Mouse (Mus musculus) frontal cortex, postnatal 14 days (tissue): ENCODE data around the gene Asb3.
"Not testable (repeated sequence)": the region's sequence is repeated elsewhere in the genome, so short reads cannot be mapped to it uniquely, and the experiment has no call there.

Experiments
- DNase-seq, 2 experiments: peaks; one replicate each; pipeline ENCODE4 v3.0.0; 2022; ENCODE audit warnings: low spot score in 2 of 2

Asb3 gene

GRCm38 (mm10) chr11:31000028-31000427, 114.8 kb downstream of the Asb3 start:
- no peak for DNase-seq

- DNase-seq = no peak
These were observed 116.1 kb downstream of the Asb3 start for GRCm38 (mm10) chr11:31001169-31001908.

DNA sequence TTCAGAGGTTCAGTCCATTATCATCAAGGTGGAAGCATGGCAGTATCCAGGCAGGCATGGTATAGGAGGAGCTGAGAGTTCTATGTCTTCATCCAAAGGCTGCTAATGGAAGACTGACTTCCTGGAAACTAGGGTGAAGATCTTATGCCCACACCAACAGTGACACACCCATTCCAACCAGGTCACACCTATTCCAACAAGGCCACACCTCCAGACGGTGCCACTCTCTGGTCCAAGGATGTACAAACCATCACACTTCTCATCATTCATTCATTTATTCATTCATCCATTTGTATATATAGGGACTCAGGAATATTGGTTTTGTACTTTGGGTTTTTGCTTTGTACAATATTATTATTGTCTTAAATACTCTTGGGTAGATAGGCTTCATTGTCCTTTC, 124.5 kb downstream of the Asb3 start:
- not testable (repeated sequence) for DNase-seq

DNA sequence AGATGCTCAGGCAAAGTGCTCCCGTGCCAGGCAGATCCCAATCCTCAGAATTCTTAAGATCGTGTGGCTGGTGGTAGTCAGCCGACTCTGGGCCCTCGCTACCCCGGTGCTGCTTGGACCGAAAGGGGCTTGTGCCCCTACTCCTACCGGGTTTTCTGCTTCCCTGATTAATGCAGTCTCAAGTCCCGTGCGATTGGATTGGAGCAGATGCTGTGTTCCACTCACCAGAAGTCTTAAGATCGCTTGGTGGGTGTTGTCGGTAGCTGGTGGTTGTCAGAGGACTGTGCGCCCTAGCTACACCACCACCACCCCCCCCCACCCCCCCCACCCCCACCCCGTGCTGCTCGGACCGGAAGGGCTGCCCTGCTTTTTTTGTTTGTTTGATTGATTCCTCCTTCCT, 132.2 kb downstream of the Asb3 start:
- DNase-seq = not testable (repeated sequence)

DNA sequence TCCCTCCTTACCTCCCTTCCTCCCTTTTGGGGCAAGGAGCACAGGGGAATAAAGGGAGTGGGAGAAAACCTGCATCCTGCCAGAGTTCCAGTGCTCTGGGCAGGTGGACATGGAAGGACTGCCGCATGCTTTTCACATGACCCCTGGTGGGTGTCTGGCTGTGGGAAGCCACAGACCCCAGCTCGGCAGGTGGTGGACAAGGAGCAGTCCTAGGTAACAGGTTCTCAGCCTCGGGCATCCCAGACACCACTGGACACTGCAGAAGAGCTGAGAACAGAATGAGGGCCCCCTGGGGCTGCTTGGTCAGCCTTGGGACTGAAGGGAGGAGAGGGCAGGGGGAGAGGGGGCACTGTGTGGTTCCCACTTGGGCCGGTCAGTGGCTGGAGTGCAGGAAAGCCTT, 149.7 kb downstream of the Asb3 start:
- DNase-seq = no peak

GRCm38 (mm10) chr11:31089973-31090372, 204.8 kb downstream of the Asb3 start:
- no peak for DNase-seq

- DNase-seq = no peak
These were observed 205.3 kb downstream of the Asb3 start for GRCm38 (mm10) chr11:31090478-31090978.

- DNase-seq = not testable (repeated sequence)
These were observed 214.3 kb downstream of the Asb3 start for GRCm38 (mm10) chr11:31099519-31099918.

DNA sequence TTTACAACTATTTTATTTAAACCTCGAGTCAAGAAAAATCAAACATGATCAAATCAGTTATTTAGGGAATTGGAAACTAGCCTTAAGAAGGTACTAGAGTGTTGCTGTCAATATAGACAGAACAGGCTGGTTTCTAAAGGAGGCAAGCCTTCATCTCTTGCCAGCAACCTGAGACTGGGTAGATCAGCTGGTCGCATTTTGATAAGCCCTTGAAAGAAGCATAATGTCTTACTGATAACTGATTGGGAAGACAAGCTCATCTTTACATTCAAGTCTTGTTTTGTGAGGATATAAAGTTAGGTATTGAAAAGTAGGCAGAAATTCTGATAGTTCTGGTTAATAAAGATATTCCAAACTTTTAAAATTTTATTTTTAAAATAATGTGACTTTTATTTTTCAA, 217.0 kb downstream of the Asb3 start:
- DNase-seq = no peak

GRCm38 (mm10) chr11:31105364-31105763, 220.1 kb downstream of the Asb3 start:
- no peak for DNase-seq

- not testable (repeated sequence) for DNase-seq
These were observed 241.7 kb downstream of the Asb3 start for GRCm38 (mm10) chr11:31126964-31127363.

- DNase-seq = not testable (repeated sequence)
These were observed 248.5 kb downstream of the Asb3 start for GRCm38 (mm10) chr11:31133726-31134125.

DNA sequence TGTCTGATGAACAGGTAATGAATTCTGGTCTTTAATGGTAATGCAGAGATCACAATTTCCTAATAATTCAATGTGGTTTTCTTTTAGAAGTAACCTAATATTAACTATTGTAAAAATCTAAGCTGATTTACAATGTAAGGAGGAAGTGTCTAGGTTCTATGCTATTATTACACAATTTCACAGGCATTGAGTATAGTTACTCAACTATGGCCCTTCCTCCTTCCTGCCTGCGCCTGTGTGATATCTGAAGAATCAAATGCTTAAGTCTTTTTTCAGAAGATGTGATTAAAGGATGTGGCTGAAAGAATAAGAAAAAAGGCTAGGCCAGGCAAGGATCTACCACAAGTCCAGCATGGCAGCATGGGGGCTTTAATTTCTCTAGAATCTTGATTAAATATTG, 249.6 kb downstream of the Asb3 start:
- DNase-seq = not testable (repeated sequence)

DNA sequence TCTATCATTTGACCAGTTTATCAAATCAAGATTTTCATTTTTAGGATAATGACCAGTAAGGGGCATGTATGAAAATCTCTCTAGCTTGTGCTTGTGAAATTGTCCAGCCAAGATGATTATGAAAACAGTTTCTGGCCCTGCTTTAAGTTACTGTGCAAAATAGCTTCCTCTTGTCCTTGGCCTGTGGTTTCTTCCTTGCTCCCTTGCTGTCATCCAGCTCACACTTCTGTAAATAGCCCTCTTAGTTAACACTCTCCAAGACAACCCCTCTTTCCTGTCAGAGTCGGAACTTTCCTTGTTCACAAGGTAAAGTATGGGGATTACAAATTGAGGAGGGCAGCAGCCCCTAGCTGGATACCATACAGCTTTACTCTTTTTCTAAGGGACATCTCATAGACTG, 253.2 kb downstream of the Asb3 start:
- DNase-seq = not testable (repeated sequence)
